Mouse (Mus musculus) embryonic fibroblast, embryonic 13.5 days (primary cell): ENCODE measurements around the gene Maml2.

ENCODE experiments used
- CTCF ChIP-seq: IDR thresholded peaks from 2 replicates; pipeline ENCODE4 v1.5.1; 2011; ENCODE audit warnings: mild to moderate bottlenecking, control low read depth, low read length, moderate library complexity, borderline replicate concordance; ENCODE audit not compliant: insufficient read depth
- POLR2A ChIP-seq: IDR thresholded peaks from 2 replicates; pipeline ENCODE4 v1.6.1; 2011; ENCODE audit warnings: low read depth, mild to moderate bottlenecking, control low read depth, low read length, moderate library complexity

DNA sequence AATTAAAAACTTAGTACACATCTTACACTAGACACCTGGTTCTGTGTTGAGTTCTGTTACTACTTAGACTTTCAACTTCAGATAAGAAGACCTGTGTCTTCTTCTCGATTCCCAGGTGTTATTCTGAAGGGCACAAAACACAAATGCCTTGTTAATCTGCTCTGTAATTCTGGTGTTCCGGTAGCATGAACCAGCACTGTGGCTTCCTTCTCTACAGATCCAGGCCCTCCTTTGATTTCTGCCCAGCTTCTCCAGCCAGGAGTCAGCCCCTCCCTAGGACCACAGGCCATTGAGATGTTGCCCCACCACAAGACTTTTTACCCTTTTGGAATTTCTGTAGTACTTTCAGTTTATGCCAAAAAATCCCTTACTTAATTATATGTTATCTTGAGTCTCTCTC is 196.0 kb downstream of the Maml2 start:
- TF ChIP-seq POLR2A (no peak), CTCF (no peak)
